Mouse (Mus musculus) liver, postnatal 0 days (tissue): ENCODE results near the gene Prss3. TPM values are rescaled to one million over a fixed set of nuclear protein-coding genes. Genes with fewer than 3 reads are reported as not detected.
"Not testable (repeated sequence)": the region's sequence is repeated elsewhere in the genome, so short reads cannot be mapped to it uniquely, and the experiment has no call there.

ENCODE experiments used
- ATAC-seq: fragments of 200-750 bp; cut with Nextera tagmentation; 2 replicates; pipeline ENCODE4 v1.8.0; 2017; ENCODE audit warnings: mild to moderate bottlenecking, moderate library complexity
- DNase-seq: peaks from one replicate; pipeline ENCODE4 v3.0.0-alpha.2; 2016
- H3K27ac ChIP-seq: fragments of 300-500 bp; sonication (generic); 2 replicates; pipeline ENCODE4 v1.5.1; 2014; ENCODE audit warnings: antibody characterized with exemption, moderate library complexity, mild to moderate bottlenecking, low read depth
- H3K27me3 ChIP-seq: fragments of 300-500 bp; sonication (generic); 2 replicates; pipeline ENCODE4 v1.6.1; 2014; ENCODE audit warnings: low read length, control low read depth, mixed read lengths; ENCODE audit not compliant: insufficient read depth
- H3K36me3 ChIP-seq: fragments of 300-500 bp; sonication (generic); replicated peaks from 2 replicates; pipeline ENCODE4 v1.6.1; 2014; ENCODE audit warnings: mild to moderate bottlenecking, control low read depth, low read length, moderate library complexity, mixed read lengths; ENCODE audit not compliant: insufficient read depth
- H3K4me1 ChIP-seq: fragments of 300-500 bp; sonication (generic); 2 replicates; pipeline ENCODE4 v1.6.1; 2014; ENCODE audit warnings: antibody characterized with exemption, mild to moderate bottlenecking, control low read depth; ENCODE audit not compliant: insufficient read depth
- H3K4me2 ChIP-seq: fragments of 300-500 bp; sonication (generic); 2 replicates; pipeline ENCODE4 v1.6.1; 2014; ENCODE audit warnings: low read depth, mild to moderate bottlenecking, low read length, moderate library complexity, mixed read lengths
- H3K4me3 ChIP-seq: fragments of 300-500 bp; sonication (generic); 2 replicates; pipeline ENCODE4 v1.5.1; 2014; ENCODE audit warnings: low read depth, low read length
- H3K9ac ChIP-seq: fragments of 300-500 bp; sonication (generic); replicated peaks from 2 replicates; pipeline ENCODE4 v1.6.1; 2014; ENCODE audit warnings: mild to moderate bottlenecking, moderate library complexity
- H3K9me3 ChIP-seq: fragments of 300-500 bp; sonication (generic); 2 replicates; pipeline ENCODE4 v1.6.1; 2016; ENCODE audit warnings: mild to moderate bottlenecking, control low read depth, low read length, mixed read lengths
- CTCF ChIP-seq: sonication (generic); IDR thresholded peaks from 2 replicates; pipeline ENCODE4 v1.5.1; 2016; ENCODE audit warnings: antibody characterized with exemption, low read depth
- EP300 ChIP-seq: IDR thresholded peaks from 2 replicates; pipeline ENCODE4 v1.6.1; 2016; ENCODE audit warnings: antibody characterized with exemption, low read depth, mild to moderate bottlenecking
- WGBS: fragments of 180-500 bp; shearing (Covaris S2); extraction: QIAGEN DNeasy Blood & Tissue Kit; methylation state at CpG from one replicate; pipeline ENCODE4 v1.1.7; 2014; ENCODE audit not compliant: insufficient replicate concordance; 5-methylcytosine and 5-hydroxymethylcytosine counted together
- polyA plus RNA-seq: library from polyadenylated mRNA; unstranded; fragments of >200 nt; fragmentation: Nextera tagmentation; extraction: Ambion mirVana; gene quantifications from 2 replicates; pipeline ENCODE4 v1.2.1, GENCODE M21; 2015

Gene Prss3
- 3.1 TPM in 1 of 2 replicates, not detected in the other for polyA plus RNA-seq

- H3K9ac ChIP-seq, DNase-seq, H3K4me2 ChIP-seq, H3K27ac ChIP-seq, H3K9me3 ChIP-seq, H3K4me3 ChIP-seq, H3K36me3 ChIP-seq, H3K4me1 ChIP-seq, ATAC-seq, H3K27me3 ChIP-seq: not testable (repeated sequence)
Observed at GRCm38 (mm10) chr6:41377578-41377977, at the start of gene Prss3. Prss3 (minus strand) TSS chr6:41377678.

GRCm38 (mm10) chr6:41392056-41392455, 14.6 kb upstream of the Prss3 start, which contains the start of gene Gm5771:
Gm5771 (plus strand) TSS chr6:41392356.
- not testable (repeated sequence) for H3K4me3 ChIP-seq, H3K36me3 ChIP-seq, ATAC-seq, H3K27me3 ChIP-seq, H3K4me1 ChIP-seq, H3K27ac ChIP-seq, DNase-seq, H3K9ac ChIP-seq, H3K4me2 ChIP-seq, H3K9me3 ChIP-seq

- not testable (repeated sequence) for H3K27ac ChIP-seq, ATAC-seq, H3K27me3 ChIP-seq, H3K9ac ChIP-seq, H3K36me3 ChIP-seq, H3K4me3 ChIP-seq, H3K4me1 ChIP-seq, H3K4me2 ChIP-seq, DNase-seq, H3K9me3 ChIP-seq
- 42% methylated on average over 1 of the region's 1 CpGs for WGBS
Observed at GRCm38 (mm10) chr6:41391640-41392039, 14.2 kb upstream of the Prss3 start.

- Histone ChIP-seq H3K9me3 (no peaks in the 10 kb centered on the region), H3K4me1 (no peaks in the 10 kb centered on the region), H3K27me3 (no peaks in the 10 kb centered on the region), H3K36me3 (no peaks in the 10 kb centered on the region), H3K4me3 (no peak overlapping the region), H3K4me2 (no peak overlapping the region), H3K9ac (no peak overlapping the region), H3K27ac (no peak overlapping the region)
- 56% methylated on average over 2 of the region's 2 CpGs for WGBS
- TF ChIP-seq EP300, result no peak
- TF ChIP-seq CTCF, result no peak
- DNase-seq (no peak), ATAC-seq (no peak)
Observed at GRCm38 (mm10) chr6:41386781-41387180, 9.3 kb upstream of the Prss3 start.

GRCm38 (mm10) chr6:41373772-41374171, 3.7 kb downstream of the Prss3 start:
- WGBS, result 30% methylated on average over 1 of the region's 2 CpGs
- ATAC-seq, DNase-seq: not testable (repeated sequence)

GRCm38 (mm10) chr6:41353932-41354331, 23.5 kb downstream of the Prss3 start, which contains the start of gene Try10:
Try10 (plus strand) TSS chr6:41354105.
- DNase-seq (no peak), ATAC-seq (no peak)
- Histone ChIP-seq H3K4me2 (no peak within 1 kb of the TSS), H3K9ac (no peak within 1 kb of the TSS), H3K4me1 (no peaks in the 10 kb centered on the region), H3K4me3 (no peak within 1 kb of the TSS), H3K36me3 (no peaks in the 10 kb centered on the region), H3K27me3 (no peaks in the 10 kb centered on the region), H3K27ac (no peak within 1 kb of the TSS), H3K9me3 (no peaks in the 10 kb centered on the region)
- TF ChIP-seq EP300, result no peak
- TF ChIP-seq CTCF, result no peak
- WGBS, result 72% methylated on average over 2 of the region's 2 CpGs

More at GRCm38 (mm10) chr6:41373772-41374171, 3.7 kb downstream of the Prss3 start:
- H3K4me3 ChIP-seq, H3K36me3 ChIP-seq, H3K9ac ChIP-seq, H3K27ac ChIP-seq, H3K9me3 ChIP-seq, H3K4me1 ChIP-seq, H3K4me2 ChIP-seq, H3K27me3 ChIP-seq: not testable (repeated sequence)

Other genes with a start within 250 kb of the Prss3 start
- 3.9 TPM in 1 of 2 replicates, not detected in the other for gene Try4, start 75.4 kb downstream of the Prss3 start, polyA plus RNA-seq
- gene Try5, start 60.8 kb downstream of the Prss3 start, polyA plus RNA-seq, result 16.8 TPM in 1 of 2 replicates, not detected in the other
- 2.4 TPM in 1 of 2 replicates, not detected in the other for gene Try10, start 23.6 kb downstream of the Prss3 start, polyA plus RNA-seq
- 4.3 TPM in 1 of 2 replicates, not detected in the other for gene Gm5771, start 14.7 kb upstream of the Prss3 start, polyA plus RNA-seq
- gene Gm10334, start 68.5 kb upstream of the Prss3 start, polyA plus RNA-seq, result 2.3 TPM in 1 of 2 replicates, not detected in the other
- 4.4 TPM in 1 of 2 replicates, not detected in the other for gene Prss1, start 81.3 kb upstream of the Prss3 start, polyA plus RNA-seq
- 0.18 and 10.5 TPM in 2 replicates for gene Prss2, start 144.1 kb upstream of the Prss3 start, polyA plus RNA-seq
- 0.25 and 0.28 TPM in 2 replicates for gene Ephb6, start 227.8 kb upstream of the Prss3 start, polyA plus RNA-seq